Mouse (Mus musculus): Measurements from ENCODE around the gene Noxa1.
A peak's percentile ranks its signal among the peaks of the same experiment; 100 is the strongest.

Noxa1 gene

DNA sequence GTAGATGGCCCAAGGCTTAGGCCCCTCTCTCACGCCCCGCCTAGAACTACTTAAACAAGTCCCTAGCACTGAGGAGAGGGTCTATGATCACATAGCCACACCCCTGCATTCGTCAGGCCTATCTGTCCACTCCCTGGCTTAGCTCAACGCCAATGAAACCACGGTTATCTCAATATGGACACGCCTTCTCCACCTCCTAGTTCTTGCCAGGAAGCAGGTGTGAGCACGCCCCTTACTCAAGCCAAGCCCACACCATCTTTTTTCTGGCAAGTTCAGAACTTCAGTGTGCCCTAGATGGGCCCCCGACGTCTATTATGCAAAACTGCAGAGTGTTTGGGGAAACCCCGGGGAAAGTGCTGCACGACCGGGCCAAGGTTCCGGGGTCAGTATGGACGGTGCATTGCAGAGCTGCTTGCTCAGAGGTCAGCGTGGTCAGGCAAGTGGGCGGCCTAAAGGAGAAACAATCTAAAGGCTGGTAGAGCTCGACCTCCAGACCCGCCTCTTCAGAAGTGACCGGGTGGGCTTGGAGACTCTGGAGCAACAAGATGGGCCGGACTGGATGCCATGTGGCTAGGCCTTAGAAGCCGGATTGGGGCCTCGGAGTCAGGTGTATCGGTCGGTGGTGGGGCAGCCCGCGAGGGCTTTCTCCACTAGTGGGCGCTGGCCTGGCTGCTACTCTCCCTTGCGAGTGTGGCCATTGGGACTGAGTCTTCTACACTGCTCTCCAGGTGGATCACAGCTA, at the start of gene Noxa1:
Gene Noxa1, minus strand, starts transcription at position 41 of the 742 bp plus-strand sequence.
- no peak for DNase-seq

DNA sequence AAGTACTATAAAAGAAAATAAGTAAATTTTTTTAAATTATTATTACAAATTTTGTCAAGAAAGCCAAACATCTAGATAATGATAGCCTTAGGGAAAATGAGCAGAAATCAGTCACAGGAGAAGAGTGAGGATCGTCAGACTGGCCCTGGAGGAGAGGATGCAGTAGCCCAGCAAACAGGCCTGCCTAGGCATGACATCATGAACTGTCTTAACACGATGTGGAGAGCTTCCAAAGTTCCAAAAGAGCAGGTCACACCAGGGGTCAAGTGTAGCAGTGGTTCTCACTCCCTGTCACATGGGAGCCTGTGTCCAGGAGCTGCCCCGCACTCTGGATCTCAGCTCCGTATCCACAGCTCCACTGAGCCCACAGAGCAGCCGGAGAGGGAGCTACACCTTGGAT, 47.0 kb upstream of the Noxa1 start:
- DNase-seq = no peak

DNA sequence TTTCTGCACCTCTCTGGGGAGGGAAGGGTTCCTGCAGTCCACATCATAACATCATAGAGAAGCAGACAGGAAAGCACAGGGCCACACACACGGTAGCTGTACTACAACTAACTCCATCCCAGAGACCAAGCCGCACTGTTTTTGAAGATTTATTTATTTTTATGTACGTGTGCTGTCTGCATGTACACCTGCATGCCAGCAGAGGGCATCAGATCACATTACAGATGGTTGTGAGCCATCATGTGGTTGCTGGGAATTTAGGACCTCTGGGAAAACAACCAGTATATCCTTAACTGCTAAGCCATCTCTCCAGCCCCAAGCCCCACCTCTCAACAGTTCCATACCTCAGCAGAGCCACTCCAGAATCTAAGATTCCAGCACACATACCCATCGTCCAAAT, 46.2 kb upstream of the Noxa1 start:
- DNase-seq = no peak

DNA sequence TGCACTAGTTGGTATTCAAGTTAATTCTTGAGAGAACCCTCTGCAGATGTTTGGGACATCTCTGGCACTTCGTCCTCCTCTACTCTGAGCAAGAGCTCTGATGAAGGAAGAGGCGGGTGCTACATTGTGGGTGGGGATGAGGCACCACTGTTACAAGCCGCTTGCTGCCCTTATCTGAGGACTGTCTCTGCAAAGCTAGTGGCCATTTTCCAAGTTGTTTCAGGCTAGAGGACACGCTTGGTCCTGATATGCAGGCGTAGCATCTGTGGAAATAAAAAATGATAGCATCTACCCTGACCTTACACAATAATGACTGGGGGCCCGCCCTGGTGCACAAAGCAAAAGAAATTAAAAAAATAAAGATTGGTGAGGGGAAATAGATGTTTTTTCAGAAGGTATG, 42.9 kb upstream of the Noxa1 start:
- DNase-seq = no peak

DNA sequence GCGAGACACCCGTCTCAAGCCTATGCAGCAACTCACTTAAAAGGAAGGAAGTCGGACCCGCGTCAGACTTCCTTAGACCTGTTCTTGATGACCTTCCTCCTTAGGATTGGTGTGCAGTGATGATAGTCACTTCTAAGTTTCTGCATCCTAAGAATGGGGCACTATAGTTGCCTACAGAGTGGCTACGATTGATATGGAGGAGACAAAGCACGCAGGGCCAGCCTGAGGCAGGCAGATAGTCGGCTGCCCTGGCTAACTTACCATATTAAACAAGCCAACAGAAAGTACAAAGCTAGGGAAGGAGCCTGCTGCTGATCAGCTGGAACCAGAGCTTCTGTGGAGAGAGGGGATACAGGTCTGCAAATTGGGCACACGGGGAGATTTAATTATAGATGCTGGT, 36.7 kb upstream of the Noxa1 start:
- DNase-seq = no peak

DNA sequence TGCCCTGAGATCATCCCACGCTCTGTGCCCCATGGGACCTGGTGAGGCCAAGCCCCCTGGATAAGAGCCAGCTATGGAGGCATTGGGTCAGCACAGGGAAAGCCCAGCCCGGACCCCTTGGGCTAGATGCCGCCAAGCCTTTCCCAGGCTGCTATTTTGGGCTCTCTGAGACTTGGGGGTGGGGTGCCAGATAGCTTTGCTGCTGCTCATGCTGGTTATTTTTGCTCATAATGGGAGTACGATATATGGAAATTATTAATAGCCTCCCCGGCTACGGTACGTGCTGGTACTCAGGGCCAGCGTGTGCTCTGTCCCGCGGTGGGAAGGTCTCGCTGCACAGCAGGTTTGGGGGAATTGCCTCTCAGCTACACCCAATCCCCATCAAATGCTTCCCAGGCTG, 33.1 kb upstream of the Noxa1 start:
- no peak for DNase-seq

DNA sequence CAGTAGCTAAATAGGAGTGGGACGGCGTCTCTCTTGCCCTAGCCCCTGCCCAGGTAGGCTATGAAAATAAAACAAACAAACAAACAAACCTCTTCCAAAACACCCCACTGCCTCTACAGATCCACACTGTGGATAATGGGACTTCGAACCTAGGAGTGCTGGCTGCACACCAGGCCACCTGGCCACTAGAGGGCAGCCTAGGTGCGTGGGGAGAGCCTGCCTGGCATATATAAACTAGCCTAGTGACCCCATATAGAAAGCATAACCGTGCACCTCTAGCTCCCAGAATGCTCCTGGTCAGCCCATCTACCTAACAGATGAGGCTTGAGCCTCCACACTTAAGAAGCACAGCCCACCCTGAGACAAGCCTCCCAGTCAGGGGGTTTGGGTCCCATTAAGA, 32.3 kb upstream of the Noxa1 start:
- DNase-seq = peak; percentile 50 to 78

DNA sequence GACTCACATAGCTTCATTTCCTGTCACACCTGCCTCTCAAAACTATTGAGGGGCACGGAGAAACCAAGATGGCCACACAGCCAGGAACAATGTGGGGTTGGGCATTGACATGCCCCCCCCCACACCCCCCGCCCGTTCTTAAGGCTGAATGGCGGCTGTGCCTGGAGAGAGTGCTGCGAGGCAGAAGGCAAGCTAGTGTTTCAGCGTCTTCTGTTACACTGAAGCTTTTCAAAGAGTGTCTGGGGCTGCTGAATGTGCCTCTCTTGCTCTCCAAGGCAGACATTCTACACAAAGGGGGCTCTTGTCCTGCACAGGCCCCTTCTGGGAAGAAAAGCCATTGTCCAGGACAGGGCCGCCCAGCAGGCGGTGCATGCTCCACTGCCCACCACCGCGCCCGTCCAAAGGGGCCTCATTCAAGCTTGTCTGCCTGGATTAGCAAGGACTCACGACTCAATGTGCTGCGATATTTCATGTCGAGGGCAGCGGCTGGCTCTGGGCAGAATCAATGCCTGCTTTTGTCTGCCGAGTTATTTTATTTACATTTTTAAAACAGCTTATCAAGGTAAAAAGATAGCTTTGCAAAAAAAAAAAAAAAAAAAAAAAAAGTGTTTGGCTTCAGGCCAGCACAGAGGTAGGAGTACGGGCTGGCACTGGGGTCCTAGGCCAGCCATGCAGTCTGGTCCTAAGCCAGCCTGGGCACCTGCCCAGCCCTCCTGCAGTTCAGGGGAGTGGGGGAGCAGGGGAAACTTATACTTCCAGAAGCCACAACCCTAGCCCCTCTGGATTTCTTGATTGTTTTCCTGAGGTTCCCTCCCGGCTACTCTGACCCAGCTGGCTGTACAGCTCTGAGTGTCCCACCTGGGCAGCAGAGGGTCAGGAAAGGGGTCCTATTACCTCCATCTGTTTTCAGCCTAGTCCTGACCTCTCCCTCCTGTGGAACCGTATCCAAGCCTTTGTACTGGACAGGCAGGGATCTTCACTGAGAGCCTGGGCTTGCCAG, 31.4 kb upstream of the Noxa1 start:
- peak; percentile 12 to 29 for DNase-seq

DNA sequence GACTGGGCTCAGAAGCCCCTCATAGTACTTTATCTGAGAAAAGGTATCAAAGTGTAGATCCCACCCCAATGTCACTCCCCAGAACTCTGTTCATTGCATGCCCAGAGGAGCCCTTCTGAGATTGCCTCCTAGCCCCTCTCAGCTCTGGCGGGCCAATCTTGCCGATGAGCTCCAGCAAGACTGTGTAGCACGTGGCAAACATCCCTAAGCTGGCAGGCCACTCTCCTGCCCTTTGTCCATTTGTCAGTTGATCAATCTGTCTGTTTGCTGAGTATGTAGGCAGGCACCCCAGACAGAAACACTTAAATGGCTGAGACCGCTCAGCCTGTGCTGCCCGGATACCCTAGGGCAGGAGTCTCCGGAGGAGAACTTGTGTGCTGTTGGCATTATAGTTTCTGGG, 30.2 kb upstream of the Noxa1 start:
- DNase-seq = no peak

DNA sequence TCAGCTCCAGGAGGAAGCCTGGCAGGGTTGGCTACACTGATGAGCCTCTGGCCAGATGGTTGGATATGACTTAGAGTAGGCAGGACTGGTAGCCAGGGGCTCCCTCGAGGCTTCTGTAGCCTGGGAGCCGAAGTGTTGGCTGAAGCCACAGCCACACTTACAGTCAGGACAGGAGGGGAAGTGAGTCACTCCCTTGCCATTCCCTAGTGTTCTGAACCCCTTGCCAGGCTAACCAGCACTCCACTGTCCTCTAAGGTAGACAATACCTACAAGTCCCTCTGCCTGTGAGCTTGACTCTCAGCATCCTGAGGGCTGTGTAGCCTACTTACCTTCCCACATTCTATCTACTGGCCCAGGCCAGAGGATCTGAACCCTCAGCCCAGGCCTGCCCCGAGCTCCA, 29.5 kb upstream of the Noxa1 start:
- DNase-seq = no peak

DNA sequence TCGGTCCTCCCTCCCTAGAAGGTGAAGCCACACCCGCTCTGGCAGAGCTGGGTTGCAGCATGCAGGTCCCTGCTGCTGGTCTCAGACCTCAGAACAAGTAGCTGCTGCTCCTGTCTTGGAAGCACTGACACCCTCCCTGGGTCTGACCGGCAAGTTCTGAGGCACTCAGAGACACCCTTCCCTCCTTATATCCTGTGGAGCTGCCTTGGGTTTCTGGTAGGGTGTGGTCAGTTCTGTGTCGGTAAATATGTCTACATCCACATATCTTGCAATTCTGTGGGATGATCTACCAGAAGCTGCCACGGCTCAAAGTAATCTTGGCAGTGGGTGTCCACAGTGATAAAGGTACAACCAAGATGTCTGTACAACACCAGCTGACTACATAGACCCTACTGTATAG, 28.6 kb upstream of the Noxa1 start:
- DNase-seq = no peak

DNA sequence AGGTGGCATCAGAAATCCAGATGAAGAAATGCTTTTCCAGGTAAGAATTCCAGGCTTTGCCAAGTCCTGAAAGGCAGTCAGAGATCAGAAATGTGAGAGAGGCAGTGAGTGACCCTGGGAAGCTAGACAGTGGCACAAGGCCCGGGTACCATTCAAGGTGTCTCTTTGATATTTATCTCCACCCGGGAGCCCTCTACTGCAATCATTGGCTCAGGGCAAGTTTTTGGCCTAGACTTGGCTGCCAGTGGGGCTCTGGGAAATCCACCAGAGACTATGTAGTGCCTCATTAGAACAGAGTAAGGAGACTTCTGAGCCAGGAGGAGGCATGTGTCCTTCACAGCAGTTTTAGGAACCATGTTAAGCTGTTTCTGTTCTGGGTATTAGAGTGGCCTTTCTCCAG, 27.7 kb upstream of the Noxa1 start:
- no peak for DNase-seq

DNA sequence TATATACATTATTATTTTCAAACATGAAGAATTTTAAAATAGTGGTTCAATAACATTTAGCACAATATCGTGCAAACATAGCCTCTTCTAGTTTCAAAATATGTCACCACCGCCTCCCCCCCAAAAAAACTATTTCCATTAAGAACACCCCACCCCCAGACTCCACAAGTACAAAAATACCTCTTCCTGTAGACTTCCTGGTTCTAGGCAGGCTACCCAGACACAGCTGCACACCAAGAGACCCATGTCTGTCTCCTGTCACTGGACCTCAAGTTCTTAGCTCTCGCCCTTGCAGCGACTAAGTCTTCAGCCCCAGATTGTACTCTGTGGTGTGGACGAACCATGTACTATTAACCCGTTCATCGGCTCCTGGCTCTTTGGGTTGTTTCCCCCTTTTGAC, 26.0 kb upstream of the Noxa1 start:
- no peak for DNase-seq

DNA sequence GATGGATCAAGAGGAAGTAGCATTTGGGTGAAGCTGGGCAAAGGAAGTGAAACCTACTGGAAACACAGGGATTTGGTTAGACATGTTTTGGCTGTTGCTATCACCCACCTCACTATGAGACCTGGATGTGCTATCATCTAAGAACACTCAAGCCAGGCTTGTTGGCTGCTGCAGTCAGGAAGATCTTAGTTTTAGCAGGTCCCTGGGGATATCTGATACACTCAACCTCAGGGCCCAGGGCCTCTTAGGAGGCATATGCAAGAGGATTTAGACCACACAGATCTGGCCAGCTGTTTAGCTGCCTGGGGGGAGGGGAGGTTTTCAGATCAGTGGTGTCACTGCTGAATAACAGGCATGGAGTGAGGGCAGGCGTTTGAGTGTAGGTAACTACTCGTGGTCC, 20.5 kb upstream of the Noxa1 start:
- DNase-seq = no peak

DNA sequence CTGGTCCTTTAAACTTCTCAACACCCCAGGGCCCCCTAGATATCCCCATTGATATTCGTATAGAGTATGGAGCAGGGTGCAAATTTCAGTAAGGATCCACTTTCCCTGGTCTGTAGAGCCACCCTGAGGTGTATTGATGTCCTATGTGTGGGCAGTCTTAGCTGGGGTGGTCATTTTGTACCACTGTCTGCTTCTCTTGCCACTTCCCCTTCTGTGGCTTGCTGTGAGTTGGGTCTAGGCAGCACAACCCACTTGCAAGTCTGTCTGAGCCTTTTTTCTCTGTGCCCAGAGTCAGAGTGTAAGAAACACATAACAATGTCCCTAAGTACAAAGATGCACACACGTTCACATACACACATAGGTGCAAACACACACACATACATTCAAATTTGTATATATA, 19.4 kb upstream of the Noxa1 start:
- no peak for DNase-seq

DNA sequence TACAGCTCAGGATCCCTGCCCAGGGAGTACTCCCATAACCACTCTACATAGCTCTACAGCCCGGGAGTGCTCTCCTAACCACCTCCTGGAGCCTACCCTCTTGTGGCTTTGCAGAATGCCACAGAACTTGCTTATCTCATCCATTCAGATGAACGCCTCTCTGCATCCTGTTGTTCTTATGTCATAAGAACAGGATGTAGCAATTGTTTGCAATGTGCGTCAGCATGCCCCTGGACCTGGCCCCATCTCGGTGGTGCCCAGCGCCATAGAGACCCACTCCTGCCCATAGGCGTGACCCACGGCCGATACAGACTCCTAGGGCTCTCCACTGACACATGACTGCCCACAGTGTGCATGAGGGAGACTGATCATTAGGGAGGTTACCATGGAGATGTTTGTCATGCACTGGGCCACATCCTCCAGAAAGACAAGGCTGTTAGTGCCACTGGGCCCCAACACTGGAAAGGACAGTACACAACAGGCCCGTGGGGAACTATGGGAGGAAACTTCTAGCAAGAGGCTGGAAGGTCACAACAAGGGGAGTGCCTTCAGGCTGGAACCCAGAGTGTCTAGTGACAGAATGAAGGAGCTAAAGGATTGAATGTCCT, 16.3 kb upstream of the Noxa1 start:
- no peak for DNase-seq

DNA sequence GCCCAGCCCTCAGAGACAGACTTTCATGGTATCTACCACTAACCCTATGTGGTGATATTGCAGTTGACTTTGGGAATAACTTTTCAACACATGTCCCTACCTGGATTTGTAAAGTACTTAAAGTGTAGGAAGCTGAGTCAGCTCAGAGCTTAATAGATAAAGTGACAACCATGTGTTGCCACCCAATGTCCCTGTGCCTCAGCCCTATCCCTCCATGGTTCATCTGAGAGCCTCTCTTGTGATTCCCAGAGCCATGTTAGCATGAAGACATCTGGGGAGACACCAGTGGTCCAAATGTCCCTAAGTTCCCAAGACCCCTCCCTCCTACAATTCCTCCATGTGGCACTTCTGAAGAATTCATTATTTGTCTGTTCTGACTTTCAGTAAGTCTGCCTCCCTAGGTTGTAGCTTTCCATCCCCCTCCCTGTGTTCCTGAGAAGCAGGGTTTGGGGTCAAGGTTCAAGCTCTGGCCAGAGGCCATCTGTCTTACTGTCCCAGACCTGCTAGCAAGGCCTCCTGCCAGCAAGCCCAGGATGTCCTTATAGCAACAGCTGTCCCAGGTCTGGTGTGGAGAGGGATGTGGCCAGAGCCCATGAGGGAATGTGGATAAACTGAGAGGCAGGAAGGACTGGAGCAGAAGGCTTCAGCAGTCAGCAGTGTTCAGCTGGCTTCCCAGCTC, 15.7 kb upstream of the Noxa1 start:
- no peak for DNase-seq

DNA sequence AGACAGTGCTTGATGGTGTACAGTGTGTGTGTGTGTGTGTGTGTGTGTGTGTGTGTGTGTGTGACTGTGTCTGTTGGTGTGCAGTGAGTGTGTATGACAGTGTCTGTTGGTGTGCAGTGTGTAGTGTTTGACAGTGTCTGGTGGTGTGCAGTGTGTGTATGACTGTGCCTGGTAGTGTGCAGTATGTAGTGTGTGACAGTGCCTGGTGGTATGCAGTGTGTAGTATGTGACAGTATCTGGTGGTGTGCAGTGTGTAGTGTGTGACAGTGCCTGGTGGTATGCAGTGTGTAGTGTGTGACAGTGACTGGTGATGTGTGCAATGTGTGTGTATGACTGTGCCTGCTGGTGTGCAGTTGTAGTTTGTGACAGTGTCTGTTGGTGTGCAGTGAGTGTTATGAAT, 14.5 kb upstream of the Noxa1 start:
- DNase-seq = no peak

DNA sequence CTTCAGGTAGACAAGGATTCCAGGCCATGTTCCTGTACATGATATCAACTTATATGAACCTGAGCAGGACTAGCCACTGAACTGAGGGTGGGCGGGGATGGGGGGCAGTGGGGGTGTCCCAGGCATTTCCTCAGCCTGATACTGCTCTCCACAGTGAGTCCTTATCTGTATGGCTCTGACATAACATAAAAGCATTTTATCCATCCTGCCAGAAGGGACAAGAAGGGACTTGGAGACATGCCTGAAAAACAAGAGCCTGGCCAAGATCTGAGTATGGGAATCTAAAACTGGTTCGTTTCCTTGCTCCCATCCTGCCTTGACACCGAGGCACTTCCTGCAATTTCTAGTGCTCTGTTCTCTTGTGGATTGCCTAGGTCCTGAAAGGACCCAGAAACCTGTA, 11.1 kb upstream of the Noxa1 start:
- no peak for DNase-seq

DNA sequence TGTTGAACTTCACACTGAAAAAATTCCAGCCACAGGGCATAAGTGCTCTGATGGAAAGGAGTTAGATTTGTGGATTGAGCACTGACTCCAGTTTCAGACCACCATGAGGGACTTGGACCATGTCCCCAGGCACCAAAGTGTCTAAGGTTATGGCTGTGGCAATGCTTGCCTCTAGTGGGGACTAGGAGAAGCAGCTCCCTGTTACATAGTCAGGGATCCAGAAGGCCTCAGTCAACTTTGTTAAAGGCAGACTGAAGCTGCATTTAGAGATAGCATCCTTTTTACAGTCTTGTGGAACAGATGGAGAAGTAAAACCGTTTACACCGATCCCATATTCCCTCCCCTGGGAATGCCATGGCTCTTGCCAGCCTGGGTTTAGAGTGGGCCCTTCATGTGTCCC, 9.2 kb upstream of the Noxa1 start:
- no peak for DNase-seq

DNA sequence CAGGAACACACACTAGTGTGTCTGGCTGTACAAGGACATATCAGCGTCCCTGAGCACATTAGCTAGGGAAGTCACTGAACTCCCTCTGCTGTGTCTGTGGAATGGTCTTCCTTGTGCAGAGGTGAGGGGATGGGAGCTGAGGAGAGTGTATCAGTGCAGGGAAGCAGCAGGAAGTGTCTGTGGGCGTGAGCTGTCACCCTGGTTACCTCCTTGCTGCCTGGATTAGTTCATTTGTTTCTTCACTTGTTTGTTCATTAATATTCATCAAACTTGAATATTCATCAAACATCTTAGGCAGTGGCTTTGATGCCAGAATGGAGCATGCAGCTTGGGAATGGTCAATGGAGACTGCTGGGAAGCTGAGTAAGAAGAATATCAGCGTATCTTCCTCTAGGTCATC, 4.8 kb upstream of the Noxa1 start:
- no peak for DNase-seq

DNA sequence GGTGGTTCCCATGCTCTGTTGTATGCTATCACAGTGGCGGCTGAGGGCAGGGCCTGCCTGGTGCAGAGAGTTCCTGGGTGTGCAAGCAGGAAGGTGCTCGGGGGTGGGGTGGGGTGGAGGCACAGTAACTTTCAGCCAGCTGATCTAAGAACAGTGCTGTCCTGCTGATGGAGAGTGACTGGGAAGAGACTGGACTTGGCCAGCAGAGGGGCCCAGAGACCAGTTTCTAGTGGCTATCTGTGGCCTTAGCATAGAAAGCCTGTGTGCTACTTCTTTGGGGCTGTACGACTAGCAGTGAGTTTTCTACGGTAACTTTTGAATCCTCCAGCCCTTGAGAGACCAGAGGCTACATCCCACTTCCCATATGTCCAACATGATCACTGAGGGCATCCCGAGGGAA, 4.0 kb upstream of the Noxa1 start:
- peak in 1 of 2 experiments; percentile 33 for DNase-seq

DNA sequence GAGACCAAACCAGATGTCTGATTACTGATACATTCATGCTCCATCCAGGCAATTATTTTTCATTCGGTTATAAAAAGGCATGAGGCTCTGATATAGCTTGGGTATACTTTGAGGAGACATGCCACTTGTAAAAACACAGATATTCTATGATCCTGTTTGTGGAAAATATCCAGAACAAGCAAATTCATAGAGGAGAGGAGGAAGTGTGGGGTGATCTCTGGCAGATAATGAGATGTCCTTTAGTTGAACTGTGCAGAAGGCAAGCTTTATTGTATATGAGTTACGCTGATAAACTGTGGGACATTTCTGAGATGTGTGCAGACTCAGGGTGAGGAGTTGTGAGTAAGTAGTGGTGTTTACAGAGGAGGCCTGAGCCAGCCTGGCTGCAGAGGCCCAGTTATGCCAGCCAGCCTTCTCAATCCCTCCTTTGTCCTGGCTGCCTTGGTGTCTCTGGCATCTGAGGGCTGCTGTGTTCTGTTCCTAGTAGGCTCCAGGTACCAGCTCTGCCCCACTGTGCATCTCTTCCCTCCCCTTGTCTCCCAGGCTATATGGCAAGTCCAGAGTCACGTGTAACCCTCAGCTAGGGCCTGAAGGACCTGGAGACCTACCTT, 3.2 kb upstream of the Noxa1 start:
- no peak for DNase-seq
